Mouse (Mus musculus) testis, postnatal 14 days (tissue): ENCODE results near the gene Pth2.

Source experiments
- DNase-seq: peaks from one replicate; pipeline ENCODE4 v3.0.0; 2021; ENCODE audit warnings: low spot score

Gene Pth2

GRCm38 (mm10) chr7:45198435-45198834, 17.6 kb downstream of the Pth2 start:
- DNase-seq, result no peak

GRCm38 (mm10) chr7:45198961-45199360, 18.2 kb downstream of the Pth2 start:
- DNase-seq, result no peak

- no peak for DNase-seq
These were observed 21.9 kb downstream of the Pth2 start for GRCm38 (mm10) chr7:45202654-45203053.

DNA sequence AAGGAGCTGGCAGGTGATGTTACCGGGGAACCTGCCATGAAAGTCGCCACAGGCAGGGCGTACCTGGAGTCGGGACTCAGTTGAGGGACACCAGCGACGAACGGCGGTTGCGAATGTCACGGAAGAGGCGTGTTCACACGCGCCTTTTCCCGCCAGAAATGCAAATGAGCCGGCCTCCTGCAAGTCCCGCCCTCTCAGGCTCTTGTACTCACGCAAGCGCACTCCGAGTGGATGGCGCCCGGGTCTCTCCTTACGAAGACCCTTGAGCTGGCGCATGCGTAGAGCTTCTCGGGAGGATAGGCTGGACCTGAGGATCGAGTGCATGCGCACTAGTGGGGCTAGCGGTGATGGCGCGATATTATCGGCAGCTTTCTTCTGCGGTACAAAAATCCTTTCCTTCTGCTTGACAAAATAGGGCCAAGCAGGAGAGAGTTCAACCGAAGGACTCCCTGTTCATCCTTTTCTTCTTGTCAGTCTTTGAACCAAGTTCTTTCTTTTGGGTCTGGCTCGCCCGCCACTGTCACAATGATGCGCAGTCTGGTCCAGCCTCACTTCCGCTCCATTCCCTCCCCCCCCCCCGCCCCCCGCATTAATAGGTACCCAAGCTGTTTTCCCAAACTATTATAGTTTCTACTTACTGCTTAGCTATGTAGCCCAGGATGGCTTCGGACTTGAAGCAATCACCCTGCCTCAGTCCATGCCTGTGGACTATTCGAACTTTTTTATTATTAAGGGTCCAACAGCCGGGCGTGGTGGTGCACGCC, 23.8 kb downstream of the Pth2 start, which contains the start of gene Ccdc155:
TSS of gene Ccdc155 (minus strand) at position 513 of the 764 bp plus-strand sequence.
- peak; percentile 98 for DNase-seq

DNA sequence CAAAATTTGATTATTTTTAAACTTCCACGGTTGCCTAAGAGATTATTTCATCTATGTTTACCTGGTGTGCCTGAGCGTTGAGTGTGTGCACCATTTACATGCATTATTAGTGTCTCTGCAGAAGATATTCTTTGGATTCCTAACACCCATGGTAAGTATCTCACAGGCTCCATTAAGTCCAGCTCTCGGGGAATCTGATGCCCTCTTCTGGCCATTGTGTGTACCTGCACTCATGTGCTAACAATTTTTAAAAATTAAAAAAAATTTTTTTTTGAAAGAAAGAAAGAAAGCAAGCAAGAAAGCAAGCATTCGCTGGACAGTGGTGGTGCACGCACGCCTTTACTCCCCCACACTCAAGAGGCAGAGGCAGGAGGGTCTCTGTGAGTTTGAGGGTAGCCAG, 27.5 kb downstream of the Pth2 start:
- no peak for DNase-seq

- no peak for DNase-seq
These were observed 30.3 kb downstream of the Pth2 start for GRCm38 (mm10) chr7:45211070-45211469.

DNA sequence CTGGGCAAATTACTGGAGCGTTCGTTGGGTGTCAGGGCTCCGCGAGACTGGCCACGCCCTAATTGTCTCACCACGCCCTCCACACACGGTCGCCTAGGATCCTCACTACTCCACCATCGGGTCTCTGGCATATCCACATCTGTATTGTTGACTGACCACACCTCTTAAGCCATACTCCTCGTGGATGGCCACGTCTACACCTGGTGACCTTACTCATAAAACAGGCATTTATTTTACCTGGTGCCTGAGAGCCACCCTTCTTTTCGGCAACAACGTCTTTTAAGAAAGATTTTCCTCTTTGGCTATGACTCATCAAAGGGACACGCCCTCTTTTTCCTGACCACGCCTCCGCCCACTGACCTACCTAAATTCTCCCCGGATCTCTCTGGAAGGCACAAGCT, 31.1 kb downstream of the Pth2 start, which contains the start of gene Dkkl1:
TSS of gene Dkkl1 (minus strand) at position 297 of the 401 bp plus-strand sequence.
- DNase-seq, result no peak

- DNase-seq, result no peak
These were observed 31.6 kb downstream of the Pth2 start for GRCm38 (mm10) chr7:45212356-45212755.

GRCm38 (mm10) chr7:45213708-45214107, 32.9 kb downstream of the Pth2 start:
- no peak for DNase-seq

- DNase-seq, result no peak
These were observed 35.1 kb downstream of the Pth2 start, which contains the start of gene Tead2 for GRCm38 (mm10) chr7:45215673-45216441. Gene Tead2, plus strand, starts transcription at chr7:45215753.

DNA sequence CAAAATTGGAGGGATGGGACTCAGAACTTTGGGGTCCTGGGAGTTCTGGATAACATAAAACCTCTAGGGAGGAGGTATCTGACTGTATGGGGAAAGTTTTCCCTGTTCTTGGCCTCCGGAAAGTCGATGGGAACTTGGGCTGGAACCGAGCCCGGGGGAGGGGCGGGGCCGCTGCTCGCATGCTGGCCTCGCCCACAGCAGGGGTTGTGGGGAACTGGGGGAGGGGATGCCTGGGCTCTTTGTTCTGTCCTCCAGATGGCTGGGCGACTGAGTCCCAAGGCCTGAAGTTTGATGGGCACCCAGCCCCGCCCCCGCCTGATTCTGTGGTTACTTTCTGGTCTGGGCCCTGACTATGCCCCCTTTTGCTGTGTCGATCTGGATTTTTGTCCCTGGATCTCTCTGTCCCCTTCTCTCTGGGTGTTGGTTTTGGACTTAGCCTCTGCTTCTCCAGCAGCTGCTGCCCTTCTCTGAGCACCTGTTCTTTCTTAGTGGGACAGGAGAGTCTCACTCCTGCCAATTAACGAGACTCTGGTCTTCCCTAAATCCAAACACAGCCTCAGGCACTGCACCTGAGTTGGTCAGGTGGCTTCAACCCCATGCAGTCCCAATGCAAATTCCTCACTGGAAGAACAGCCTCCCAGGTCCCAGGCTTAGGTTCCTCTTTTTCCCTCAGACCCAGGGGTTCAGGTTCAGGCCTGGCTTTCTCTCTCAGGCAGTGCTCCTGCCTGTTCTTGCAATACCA, 35.8 kb downstream of the Pth2 start:
- peak; percentile 46 for DNase-seq

GRCm38 (mm10) chr7:45221680-45222079, 40.9 kb downstream of the Pth2 start:
- no peak for DNase-seq

DNA sequence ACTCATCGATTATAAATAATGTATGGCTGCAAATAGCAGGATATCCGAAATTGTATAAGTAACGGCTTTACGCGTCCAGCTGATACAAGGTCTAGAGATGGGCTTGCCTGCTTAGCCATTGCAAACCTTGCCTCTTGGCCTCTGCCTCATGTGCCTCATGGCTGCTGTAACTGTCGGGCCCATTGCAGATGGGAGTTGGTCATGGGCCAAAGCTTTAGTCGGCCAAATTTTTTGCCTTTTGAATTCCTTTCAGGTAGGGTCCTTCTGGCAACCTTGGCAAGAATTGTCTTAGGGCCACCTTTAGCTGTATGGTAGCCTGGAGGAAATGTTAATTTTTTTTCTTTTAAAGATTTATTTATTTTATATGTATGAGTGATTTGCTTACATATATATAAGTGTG, 44.0 kb downstream of the Pth2 start:
- no peak for DNase-seq

GRCm38 (mm10) chr7:45226421-45226820, 45.6 kb downstream of the Pth2 start:
- DNase-seq, result no peak

DNA sequence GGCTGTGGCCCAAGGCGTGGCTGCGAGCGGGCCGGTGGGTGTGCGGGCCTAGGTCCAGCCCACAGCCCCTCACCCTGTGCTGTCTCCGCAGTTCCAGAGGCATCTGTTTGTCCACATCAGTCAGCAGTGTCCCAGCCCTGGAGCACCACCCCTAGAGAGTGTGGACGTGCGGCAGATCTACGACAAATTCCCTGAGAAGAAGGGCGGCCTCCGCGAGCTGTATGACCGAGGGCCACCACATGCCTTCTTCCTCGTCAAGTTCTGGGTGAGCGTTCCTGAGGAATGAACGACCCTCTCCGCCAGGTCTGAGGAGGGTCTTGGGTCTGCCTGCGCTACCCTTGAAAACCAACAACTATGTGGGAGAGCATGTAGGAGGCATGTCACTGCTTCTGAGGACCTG, 47.8 kb downstream of the Pth2 start:
- DNase-seq, result no peak

- no peak for DNase-seq
These were observed 48.3 kb downstream of the Pth2 start for GRCm38 (mm10) chr7:45229046-45229445.

DNA sequence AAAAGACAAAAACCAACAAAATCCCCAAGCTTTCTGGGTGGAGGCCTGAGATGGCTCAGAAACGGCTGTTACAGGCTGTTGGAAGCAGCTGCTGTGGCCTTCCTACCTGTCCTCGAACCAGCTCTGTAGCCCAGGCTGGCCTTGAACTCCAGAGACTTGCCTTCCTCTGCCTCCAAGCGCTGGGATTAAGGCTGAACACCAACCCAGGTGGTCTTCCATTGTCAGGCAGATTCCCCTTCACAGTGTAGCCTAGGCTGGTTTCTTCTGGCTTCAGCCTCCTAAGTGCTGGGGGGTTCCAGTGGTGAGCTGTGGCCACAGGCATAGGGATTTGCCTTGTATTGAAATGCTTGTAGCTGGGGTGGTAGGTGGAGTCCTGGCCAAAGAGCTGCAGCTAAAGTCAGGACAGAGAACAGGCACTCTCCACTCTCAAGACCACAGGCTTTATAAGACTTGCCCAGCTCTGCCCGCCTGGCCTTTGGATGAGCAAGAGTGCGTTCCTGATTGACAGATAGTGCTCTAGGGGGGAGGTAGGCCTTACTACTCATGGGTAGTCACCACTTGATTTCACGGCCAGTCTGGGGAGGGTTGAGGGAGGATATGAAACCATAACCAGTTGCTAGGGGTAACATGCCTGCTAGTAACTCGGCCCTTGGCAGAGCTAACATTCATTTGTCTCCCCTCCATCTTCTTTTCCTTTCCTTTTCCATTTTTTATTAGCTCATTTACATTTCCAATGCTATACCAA, 48.8 kb downstream of the Pth2 start:
- no peak for DNase-seq

DNA sequence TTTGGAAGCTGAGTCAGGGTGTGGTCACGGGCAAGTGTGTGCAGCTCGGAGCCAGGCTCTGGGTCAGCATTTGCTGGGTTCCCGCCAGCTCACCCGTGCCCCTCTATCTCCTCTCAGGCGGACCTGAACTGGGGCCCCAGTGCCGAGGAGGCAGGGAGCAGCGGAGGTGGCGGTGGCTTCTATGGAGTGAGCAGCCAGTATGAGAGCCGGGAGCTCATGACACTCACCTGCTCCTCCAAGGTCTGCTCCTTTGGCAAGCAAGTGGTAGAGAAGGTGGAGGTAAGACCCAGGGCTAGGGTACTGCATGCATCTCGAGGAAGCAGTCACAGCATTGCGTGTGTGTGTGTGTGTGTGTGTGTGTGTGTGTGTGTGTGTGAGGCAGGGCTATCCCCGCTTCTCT, 50.4 kb downstream of the Pth2 start:
- DNase-seq, result no peak
